Mouse (Mus musculus) hematopoietic stem cell, adult 5-6 weeks (primary cell): ENCODE measurements around the gene Tdp1. TPM values are rescaled to one million over a fixed set of nuclear protein-coding genes. Genes with fewer than 3 reads are reported as not detected.

ENCODE experiments used
- ATAC-seq, 2 experiments: fragments of 125-278 bp in 1 of 2; replicated peaks in 1 of 2; 2 replicates each; pipeline ENCODE4 v1.8.0; 2016 to 2017; ENCODE audit warnings: inconsistent platforms in 2 of 2, mild to moderate bottlenecking in 2 of 2, moderate number of reproducible peaks in 2 of 2, low read depth in 1 of 2, moderate TSS enrichment in 1 of 2; ENCODE audit not compliant: low FRiP score in 2 of 2, poor library complexity in 2 of 2, severe bottlenecking in 2 of 2, insufficient read depth in 1 of 2, low TSS enrichment in 1 of 2
- total RNA-seq: library from RNA; stranded (forward); fragments of 172-1452, 232-1000 nt; gene quantifications from 2 replicates; pipeline ENCODE4 v1.2.3, GENCODE M21; 2017

The Tdp1 gene
- total RNA-seq, 1 experiment from 2014 or later: 9.1 TPM

DNA sequence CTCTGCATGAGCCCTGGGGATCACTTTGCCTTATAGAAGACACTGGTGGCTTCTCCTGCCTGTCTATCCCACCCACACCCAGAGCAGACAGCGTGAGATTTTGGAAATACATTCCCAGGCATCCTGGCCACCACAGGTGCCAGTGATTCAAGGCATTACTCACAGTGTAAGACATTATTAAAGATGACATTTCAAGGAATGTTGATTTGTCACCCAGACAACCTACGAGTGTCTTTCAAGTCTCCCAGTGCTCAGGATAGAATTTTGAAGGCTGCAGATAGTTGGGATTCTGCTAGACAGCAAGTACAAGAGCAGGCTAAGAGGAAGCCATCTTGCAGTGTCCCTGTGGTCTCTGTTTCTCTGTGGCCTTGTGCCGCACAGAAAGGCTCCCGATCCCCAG is 47.9 kb downstream of the Tdp1 start:
- no peak for ATAC-seq

DNA sequence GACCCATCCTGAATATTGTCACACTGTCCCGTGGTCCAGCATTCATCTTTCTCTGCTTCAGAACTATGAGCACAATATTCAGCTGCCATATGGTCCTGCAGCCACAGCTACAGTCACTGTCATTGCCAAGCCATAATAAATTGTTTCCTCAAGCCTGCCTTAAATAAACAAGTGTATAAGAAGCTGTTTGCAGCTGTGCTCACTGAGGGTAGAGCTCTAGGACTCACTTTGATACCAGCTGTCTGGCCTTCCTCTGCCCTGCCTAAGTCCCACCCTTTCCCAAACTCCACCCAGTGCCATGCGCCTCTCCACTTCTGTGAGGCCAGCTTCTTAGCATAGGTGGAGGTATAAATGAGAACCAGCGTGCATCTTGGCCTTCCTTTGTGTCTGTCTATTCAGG is 49.3 kb downstream of the Tdp1 start:
- no peak for ATAC-seq

DNA sequence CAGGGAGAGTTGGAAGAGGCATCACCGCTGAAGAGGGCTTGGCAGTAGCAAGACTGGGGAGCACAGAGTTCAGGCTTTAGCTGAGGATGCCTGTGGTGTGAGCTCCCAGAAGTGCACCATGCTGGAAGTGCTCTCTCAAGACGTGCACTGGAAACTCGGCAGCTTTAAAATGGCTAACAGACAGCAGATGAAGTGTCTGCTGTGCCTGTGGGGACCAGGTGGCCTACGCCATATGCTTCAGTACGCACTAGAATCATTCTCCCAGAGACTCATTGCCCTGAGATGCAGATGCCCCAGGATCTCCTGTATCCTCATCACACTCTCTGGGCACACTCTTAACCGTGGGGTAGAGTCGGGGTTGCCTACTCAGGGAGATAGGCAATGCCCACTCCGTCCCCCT is 51.1 kb downstream of the Tdp1 start:
- ATAC-seq: no peak

DNA sequence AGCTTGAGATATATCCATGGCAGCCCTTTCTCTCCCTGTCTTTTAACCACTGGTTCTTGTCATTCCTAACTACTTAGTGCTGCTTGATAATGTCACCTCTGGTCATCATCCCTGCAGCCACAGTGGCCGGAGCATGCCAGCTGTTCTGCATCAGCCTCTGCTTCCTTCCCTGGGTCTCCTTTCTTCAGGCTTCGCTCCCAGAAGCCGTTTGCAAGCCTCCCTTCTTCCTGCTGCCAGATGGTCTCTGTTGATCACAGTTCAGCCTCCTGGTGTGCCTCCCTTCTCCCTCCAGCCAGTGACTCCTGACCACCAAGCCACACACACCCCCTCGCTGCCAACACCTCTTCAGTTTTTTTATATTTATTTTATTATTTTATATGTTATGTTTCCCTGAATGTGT is 54.2 kb downstream of the Tdp1 start:
- ATAC-seq: no peak

DNA sequence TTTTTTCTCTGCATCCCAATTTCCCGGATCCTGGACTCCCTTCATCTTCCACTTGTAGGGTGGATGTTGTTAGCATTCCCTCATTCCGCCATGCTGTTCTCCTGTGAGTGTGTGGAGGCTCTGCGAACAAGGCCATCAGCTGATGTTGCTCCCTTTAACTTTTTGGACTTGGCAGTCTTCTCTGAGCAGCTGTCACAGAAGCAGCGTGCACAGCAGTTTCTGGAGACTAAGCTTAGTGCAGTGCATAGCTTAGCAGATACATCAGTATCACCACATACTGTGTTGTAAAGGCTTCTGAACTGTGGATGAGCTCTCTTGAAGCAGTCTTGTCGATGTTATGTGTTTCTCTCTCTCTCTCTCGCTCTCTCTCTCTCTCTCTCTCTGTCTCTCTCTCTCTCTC is 54.9 kb downstream of the Tdp1 start:
- no peak for ATAC-seq

DNA sequence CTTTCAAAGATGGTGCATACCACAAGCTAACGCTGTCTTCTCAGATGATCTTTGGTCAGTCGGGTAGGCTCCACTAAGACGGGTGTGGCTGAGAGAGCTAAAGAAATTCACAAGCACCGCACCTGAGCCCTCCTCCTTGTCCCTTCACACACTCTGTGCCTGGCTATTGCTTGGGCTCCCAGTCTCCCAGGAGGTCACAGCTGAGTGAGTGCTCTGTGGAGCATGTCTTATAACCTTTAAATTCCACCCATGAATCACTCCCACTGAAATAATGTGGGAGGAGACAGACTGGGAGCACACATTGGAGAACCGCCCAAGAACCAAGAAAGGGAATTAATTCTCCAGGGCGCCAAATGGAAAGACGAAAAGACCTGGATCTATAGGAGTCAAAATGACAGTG is 56.4 kb downstream of the Tdp1 start:
- no peak for ATAC-seq

DNA sequence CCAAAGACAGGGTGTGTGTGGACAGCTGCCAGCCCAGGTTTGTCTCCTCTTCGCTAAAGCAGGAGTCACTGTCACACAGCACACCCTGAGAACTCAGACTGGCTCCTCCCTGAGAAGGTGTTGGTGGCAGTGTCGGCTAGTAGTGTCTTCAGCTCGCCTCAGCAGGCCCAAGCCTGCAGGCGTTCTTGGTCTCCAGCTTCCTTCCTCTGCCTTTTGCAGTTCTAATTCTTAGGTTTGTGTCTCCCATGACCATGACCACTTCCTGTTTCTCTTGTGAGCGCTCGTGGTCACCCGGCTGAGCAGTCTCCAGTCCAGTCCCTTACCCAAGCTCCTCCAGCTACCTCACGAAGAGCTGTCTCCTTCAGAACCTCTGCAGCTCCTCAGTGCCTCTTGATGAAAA is 58.1 kb downstream of the Tdp1 start:
- ATAC-seq: peak; percentile 79 to 86

DNA sequence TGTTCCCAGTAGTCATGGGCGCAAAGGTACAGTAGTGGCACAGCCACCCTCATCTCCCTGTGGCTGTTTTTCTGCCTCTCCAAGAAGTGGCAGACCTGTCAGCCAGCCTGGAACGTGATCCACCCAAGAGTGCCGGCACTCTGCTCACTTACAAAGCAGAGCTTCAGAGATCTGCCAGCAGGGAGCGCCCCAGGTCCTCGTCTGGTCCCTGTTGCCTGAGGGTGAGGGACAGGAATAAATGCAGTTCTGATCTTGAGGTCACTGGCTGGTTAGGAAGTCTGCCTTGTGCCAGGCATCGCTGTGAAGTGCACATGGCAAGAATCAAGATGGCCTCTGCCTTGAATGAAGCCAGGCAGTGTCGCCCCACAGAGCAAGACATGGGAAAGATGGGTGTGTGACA is 68.6 kb downstream of the Tdp1 start:
- ATAC-seq: peak in 1 of 2 experiments; percentile 66; a peak in 2 of 4 replicates

DNA sequence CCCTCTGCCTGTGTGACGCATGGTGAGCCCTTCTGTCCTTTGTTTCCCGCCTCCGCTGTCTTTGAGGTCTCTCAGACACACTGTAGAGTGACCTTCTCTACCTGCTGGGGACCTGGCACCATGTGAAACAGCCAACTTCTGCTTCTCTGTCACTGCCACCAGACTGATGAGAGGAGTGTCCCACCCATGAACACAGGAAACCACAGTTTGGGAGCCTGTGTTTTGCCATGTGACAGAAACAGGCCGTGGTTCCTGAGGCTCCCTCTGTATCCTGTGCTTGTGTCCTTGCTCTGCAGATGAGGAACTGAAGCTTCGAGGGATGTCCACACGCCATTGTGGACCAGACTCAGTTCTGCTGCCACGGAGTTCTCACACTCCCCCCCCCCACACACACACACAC is 72.1 kb downstream of the Tdp1 start:
- peak; percentile 77 to 88 for ATAC-seq

DNA sequence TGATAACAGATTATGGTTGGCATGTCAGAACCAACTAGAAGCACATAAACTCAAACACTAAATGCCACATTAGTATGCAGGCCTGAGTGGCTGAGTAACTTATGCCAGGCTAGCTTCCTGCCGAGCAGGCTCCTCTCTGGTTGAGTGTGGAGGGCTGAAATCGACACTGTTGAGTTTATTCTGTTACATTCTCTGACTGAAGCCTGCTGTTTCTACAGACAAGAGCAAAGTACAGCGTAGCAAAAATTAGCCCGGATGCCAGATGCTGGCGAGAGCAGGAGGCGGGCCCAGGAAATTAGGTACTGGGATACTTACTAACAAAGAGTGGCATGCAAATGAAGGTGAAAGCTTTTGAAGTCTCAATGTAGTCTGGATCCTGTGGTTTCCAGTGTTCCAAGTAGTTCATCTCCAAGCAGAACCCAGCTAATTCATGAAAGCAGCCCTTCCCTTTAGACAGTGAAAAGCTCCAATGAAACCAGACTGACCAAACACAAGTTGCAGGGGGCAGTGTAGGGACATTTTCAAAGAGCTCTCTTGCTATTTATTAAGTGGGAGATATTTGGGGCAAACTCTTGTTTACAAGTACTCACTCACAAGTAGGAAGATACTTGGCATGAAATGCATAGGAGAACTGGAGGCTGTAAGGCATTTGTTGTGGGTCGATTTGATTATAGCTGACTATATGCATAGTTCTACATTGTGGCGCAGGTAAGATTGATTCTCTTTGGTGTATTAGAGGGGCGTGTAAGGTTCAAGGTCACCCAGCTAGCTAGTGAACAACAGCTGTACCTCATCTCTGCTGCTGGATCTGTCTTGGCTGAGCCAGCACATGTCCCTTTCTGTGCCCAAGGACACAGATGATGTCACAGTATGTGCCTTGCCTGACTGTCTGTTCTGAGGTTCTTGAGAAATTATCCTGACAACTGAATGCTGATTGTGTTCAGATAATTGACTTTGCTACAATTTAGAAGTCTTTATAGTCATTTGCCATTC is 74.0 kb downstream of the Tdp1 start:
- no peak for ATAC-seq

DNA sequence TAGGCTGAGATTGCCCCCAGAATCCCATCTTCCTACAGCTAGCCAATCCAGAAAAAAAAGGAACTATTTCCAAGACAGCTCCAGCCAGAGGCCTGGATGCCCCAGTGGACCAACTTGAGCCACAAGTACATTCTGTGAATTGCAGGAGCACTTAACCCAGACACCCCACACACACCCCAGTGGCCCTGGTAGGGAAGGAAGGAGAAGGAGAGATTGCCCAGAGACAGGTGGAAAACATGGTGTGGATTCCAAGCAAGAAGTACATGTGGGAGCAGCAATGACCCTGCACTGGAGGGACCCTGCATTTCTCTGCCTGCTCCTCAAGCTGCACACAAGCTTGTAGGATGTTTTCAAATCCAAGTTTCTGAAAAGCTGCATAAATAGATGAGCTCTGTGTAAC is 75.0 kb downstream of the Tdp1 start:
- no peak for ATAC-seq

DNA sequence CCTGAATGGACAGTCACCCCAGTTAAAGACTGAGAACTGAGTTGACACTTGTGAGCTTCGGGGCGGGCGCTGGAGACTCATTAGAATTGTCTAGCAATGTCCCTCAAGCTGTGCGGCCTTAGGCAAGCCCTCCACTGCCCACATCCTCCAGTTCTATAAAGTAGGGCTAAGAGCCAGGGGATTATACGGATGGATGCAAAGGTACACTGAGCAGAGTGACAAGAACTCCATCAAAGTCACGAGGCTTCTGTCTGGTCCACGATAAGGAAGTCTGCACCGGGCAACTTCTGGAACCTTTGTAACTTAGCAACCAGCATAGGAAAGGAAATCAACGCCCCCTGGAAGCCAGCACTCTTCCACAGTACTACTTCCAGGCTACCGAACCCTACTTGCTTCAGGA is 75.6 kb downstream of the Tdp1 start:
- no peak for ATAC-seq

DNA sequence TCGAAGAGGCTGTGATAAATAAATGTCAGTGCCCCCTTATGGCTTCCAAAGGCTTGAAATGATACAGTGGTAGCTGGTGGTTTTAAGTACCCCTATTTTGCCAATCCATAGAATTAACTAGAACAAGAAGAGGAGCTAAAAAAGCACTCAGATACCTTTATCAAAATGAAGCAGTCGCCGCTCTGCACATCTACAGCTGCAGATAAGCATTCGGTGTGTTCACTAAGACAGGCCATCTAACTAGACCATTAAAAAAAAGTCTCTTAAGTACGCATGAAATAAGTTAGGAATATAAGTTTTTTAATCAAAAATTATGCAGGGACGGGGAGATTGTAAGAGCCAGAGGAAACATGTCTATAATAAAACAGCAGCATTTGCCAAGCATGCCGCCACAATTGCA is 76.4 kb downstream of the Tdp1 start:
- ATAC-seq: no peak

DNA sequence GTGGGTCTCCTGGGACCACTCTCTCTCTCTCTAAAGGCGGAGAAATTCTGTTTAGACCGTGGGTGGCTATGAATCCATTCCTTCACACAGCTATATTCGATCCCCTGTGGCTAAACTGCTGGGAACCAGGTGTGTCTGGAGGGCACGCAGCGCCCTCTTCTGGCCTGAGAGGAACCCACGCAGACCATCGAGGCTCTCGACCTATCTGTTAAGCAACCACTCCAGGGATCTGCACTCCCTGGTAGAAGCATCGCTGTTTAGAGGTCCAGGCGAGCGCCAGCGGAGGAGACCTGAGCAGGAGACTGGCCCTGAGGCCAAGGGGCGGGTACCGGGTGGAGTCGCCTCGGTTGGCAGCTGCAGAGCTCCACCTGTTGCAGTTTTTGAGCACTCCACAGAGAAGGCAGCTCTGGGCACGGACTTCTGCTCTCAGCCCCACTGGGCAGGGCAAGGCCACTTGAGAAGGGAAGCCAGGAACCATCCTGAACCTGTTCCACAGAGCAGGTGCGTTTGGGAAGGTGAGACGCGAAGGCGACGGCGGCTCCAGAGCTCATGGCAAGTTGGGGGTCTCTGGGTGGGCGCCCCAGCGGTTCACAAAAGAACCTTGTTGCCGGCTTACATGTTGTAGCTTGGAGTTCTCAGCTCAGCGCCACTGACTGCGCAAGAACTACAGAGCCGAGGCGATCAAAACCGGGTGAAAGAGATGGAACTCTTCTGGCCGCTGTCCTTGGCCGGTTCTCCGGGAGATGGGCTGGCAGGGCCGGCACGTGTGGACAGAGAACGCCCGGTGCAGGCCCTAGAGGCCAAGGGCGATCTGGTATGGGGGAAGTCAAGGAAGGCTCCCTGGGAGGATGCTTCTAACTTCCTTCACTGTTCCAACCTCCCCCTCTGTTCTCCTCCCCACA is 80.2 kb downstream of the Tdp1 start, which contains the start of gene Kcnk13:
Gene Kcnk13 (plus strand): TSS at position 199 of the 902 bp plus-strand sequence.
- ATAC-seq: peak; percentile 63 to 78

DNA sequence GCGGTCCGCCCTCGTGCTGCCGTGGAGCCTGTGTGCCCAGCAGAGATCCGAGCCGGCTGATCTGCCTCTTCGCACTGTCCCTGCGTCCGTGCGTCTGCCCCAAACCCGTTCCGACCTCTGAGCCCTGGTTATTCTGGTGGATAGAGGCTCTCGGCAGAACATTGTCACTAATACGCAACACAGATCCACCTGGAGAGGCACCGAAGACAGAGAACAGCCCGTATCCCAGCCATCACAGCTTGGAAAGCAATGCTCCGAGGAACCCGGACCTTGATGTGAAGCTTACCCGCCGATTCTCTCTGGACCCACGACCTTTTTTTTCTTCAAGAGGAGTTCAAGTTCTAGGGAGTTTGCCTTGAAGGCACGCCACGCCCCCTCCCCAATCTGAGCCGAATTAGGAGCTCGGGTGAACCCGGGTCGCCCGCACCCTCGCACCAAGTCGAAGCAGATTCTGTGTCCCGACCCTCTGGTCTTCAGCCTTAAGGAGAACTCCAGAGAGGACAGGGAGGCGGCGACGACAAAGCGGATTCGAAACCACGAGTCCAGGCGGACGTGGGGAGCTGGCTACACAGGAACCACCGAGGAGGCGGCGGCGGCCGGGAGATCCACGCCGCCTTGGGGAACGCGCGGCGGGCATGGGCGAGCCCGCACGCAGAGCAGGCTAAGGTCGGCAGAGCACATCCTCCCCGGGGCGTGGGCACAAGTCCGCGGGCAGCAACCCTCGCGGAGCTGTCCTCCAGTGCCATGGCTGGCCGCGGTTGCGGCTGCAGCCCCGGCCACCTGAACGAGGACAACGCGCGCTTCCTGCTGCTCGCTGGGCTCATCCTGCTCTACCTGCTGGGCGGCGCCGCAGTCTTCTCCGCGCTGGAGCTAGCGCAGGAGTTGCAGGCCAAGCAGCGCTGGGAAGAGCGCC is 81.1 kb downstream of the Tdp1 start:
- 0 out of 4 replicates have a peak, but pooled peaks of 1 of the 2 experiments have one; percentile 26 for ATAC-seq

DNA sequence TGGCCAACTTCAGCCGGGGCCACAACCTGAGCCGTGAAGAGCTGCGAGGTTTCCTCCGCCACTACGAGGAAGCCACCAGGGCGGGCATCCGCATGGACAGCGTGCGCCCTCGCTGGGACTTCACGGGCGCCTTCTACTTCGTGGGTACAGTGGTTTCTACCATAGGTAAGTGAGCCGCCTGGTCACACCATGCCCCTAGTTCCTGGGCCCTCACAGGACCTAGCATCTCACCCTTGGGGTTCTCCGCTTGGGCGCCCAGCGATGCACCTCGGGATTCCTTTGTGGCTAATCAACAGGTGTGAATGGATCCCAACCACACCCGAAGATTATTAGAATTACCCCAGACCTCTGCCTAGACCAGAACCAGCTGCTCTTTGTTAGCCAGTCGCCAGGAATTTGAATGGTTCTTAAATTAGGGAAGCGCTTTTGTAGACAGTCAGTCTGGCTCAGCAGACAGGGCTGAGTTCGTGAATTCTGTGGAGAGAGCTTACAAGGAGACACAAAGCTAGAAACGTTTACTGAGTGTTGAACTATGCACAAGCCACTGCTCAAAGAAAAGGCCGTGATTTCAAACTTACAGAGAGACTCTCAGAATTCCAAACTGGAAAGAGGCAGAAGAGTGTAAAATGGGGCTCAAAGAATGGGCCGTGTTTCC is 81.9 kb downstream of the Tdp1 start:
- ATAC-seq: 0 out of 4 replicates have a peak, but pooled peaks of 1 of the 2 experiments have one; percentile 8
